Mouse (Mus musculus): ENCODE data around the gene Rfc3. TPM values are rescaled to one million over a fixed set of nuclear protein-coding genes. Genes with fewer than 3 reads are reported as not detected.
A peak's percentile ranks its signal among the peaks of the same experiment; 100 is the strongest.
"Not testable (repeated sequence)": the region's sequence is repeated elsewhere in the genome, so short reads cannot be mapped to it uniquely, and the experiment has no call there.

Gene Rfc3
- total RNA-seq (2021) = 10 to 100 TPM; 55.0 to 59.3 TPM
- long read RNA-seq, experiment 1, transcript Rfc3-201 (9 exons, 1,317 nt) = major isoform, 42 of 51 reads
- long read RNA-seq, experiment 1, partial matches to known transcripts = 7 of 51 reads
- long read RNA-seq, experiment 1, other reads (novel, unspliced or antisense) = 1 of 51 reads
- long read RNA-seq, experiment 2, transcript Rfc3-201 (9 exons, 1,317 nt) = major isoform, 38 of 59 reads
- long read RNA-seq, experiment 2, partial matches to known transcripts = 3 of 59 reads
- long read RNA-seq, experiment 2, other reads (novel, unspliced or antisense) = 17 of 59 reads

DNA sequence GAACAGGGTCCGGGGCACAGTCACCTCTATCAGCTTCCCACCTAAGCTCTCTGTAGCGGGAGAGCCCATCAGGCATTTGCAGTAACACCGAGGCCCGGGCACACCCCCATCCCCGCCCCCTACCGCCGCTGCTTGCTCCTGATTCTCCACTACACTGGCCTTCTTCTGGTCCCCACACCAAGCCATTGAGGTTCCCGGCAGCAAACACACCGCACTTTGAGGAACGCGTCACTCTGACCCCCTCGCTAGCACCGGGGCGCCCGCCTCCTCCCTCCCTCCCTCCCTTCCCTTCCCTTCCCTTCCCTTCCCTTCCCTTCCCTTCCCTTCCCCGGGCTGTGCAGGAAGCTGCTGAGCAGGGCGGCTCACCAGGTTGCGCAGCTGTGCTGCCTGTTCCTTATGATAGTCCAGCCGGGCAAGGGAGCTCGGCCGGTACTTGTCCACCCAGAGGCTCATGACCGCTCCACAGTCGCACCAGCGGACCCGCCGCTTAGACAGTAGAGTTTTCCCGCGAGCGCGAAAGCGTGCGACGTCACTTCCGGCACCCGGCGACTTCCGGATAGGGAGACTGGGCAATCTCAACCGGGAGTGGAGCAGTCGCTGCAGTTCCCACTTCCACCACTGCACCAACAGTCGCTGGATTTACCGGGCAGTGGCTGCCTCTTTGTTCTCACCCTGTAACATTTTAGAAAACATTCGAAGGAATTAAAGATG lies at the start of gene Rfc3:
Gene Rfc3 (minus strand): TSS at position 543 of the 711 bp plus-strand sequence.
- peak; percentile 88 to 94 for DNase-seq (ENCODE audit: low spot score in 2 of 2)

DNA sequence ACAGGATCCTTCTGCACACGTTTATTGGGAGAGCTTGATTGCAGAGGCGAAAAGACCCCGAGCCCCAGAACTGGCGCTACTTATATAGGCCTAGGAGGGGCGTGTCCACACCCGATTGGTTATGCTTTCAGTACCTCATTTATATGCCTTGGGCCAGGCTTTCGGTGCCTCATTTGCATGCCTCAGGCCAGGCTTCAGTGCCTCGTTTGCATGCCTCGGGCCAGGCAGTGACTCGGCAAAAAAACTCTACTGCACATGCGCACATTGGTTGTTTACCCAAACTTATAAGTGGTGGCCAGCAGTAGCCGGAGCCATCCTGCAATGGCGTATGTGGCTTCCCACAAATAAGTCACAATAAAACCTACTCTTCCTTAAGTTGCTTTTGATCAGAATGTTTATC lies 42.6 kb upstream of the Rfc3 start:
- not testable (repeated sequence) for DNase-seq (ENCODE audit: low spot score in 2 of 2)

DNA sequence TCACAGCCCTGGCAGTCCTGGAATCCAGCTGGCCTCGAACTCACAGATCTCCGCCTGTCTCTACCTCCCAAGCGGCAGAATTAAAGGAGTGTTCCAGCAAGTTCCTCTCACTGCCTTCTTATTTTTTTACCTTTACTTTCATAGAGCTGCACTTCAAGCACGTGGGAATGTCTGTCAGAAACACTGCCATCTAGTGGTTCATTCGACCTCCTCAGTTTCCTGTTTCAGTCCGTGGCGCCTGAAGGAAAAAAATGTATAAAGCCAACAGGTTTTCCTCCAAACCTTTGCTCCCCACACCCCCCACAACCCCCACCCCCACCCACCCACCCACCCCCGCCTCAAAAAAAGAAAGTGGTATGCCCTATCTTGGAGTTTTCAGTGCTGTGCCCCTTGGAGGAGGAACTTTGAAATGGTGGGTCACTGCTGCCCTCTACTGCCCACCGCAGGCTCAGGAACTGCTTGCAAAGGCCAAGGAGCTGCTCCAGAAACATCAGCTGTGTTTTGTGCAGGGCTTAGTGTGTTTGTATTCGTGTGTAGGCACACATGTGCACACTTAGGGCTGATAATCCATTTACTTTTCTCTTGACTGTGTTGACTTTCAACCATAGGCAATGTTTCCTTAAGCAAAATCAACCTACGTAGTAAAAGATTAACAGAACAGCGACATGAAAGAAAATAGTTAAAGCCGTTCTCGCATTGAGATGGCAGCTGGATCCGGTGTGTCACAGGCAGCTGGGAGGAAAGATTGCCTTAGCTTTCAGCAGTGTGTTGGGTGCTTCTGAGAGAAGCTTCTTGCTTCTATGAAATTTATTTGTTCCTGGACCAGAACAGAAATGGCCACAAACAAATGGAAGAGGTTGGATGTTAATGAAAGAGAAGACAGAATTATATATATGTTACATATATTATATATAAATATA lies 35.8 kb upstream of the Rfc3 start:
- DNase-seq (ENCODE audit: low spot score in 2 of 2) = peak; percentile 45 to 61

GRCm38 (mm10) chr5:151662207-151662606 lies 11.2 kb upstream of the Rfc3 start:
- DNase-seq (ENCODE audit: low spot score in 2 of 2) = no peak

- DNase-seq (ENCODE audit: low spot score in 2 of 2) = no peak
Measured at GRCm38 (mm10) chr5:151651411-151651784, 356 bp upstream of the Rfc3 start.

GRCm38 (mm10) chr5:151644845-151645244 lies 6.2 kb downstream of the Rfc3 start:
- no peak for DNase-seq (ENCODE audit: low spot score in 2 of 2)

- no peak for DNase-seq (ENCODE audit: low spot score in 2 of 2)
Measured at GRCm38 (mm10) chr5:151642867-151643266, 8.2 kb downstream of the Rfc3 start.

DNA sequence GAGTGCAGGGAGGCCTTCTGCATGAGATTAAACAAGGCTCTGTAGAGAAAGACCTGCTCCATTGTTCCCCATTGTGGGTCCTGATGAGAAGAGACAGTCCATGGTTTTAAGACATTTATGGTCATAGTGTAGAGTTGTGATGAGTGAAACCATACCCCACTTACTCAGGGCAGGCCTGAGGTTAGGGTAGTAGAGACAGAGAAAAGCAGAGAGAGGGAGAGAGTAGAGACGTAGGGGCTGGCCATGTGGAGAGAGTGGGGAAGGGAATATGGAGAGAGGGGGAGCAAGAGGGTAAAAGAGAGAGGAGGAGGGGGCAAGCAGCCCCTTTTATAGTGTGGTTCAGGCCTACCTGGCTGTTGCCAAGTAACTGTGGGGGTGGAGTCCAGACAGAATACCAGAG lies 8.9 kb downstream of the Rfc3 start:
- no peak for DNase-seq (ENCODE audit: low spot score in 2 of 2)

GRCm38 (mm10) chr5:151605921-151606320 lies 45.1 kb downstream of the Rfc3 start, which contains the start of gene Vmn2r18:
Vmn2r18 (minus strand) TSS chr5:151606021.
- DNase-seq (ENCODE audit: low spot score in 2 of 2) = no peak

DNA sequence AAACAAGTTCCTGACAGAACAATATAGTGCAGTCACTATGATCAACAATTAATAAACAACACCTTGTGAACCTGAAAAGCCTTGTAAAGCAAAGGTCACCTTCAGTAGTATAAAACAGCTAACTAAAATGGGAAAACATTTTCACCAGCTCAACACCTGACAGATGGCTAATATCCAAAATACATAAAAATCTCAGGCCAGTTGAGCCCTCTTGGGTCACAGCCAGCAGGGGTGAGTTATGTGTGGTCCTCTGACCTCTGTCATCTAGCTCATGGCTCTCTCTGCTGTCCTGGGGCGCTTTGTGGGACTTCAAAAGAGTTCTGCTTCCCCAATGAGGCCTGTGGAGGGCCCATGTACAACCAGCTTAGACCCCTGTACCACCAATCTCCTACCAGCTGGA lies 49.3 kb downstream of the Rfc3 start:
- no peak for DNase-seq (ENCODE audit: low spot score in 2 of 2)

Other genes starting within 250 kb of the Rfc3 start
- not detected for gene Gm42906, start 223.1 kb downstream of the Rfc3 start, total RNA-seq (2021)
- gene Vmn2r18, start 45.2 kb downstream of the Rfc3 start, total RNA-seq (2021) = not detected

Measured in adrenal gland, postnatal 4 days (tissue).